20 mouse cellular contexts compared by ENCODE assay signal in the genomic region with DNA sequence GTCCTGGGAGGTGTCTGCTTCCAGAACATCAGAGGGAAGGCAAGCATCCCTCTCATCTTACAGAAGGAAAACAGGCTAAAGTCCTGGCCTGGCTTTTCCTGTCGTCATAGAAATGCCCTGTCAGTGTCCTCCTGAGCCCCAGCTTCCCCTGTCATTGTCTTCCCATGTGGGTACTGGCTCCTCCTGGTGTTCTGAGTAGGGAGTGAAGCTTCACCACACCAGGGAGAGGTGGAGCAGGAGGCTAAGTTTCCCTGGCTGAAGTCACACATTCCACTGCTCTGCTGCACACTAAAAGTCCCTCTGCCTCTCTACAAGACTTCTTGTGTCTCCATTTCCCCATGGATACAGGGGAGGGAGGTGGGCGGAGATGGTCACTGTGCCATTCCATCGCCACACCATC. TPM values are rescaled to one million over a fixed set of nuclear protein-coding genes. Genes with fewer than 3 reads are reported as not detected.
A peak's percentile ranks its signal among the peaks of the same experiment; 100 is the strongest.
DNase-seq lines count a peak whose midpoint lies in the region; ATAC-seq and TF ChIP-seq lines count a peak whose summit lies in the region.
"Had no signal": no experiment of that assay in that cellular context is flagged by ENCODE, and none has a peak within 500 bp of the region (broad histone marks: within the 10 kb centered on the region; RNA-seq: fewer than 3 reads in every experiment).

No protein-coding gene starts in this region.

- no peaks in the 10 kb centered on the region for H3K27me3 ChIP-seq in E14TG2a.4 (ENCODE audit: insufficient read depth, low read length)
- H3K27me3 ChIP-seq in hindbrain, embryonic 13.5 days = no peaks in the 10 kb centered on the region
- H3K27me3 ChIP-seq: limb, embryonic 15.5 days; stomach, embryonic 15.5 days had no signal

- no peak overlapping the region for H3K9ac ChIP-seq in hindbrain, embryonic 13.5 days
- H3K9ac ChIP-seq: hindbrain, embryonic 14.5 days; limb, embryonic 15.5 days; stomach, embryonic 15.5 days had no signal

- H3K27ac ChIP-seq in layer of hippocampus, adult 2 months = no peak overlapping the region
- H3K27ac ChIP-seq in hindbrain, embryonic 13.5 days = no peak overlapping the region
- H3K27ac ChIP-seq: heart, adult 2 months; hindbrain, embryonic 14.5 days; limb, embryonic 15.5 days; stomach, embryonic 15.5 days had no signal

- peak; percentile 43 for TF ChIP-seq CTCF in layer of hippocampus, adult 2 months (conservative IDR thresholded peaks at IDR 0.05)
- TF ChIP-seq CTCF in E14TG2a.4 (conservative IDR thresholded peaks at IDR 0.05; ENCODE audit: low read length) = peak; percentile 7; the same call in 1 of the 2 replicates

- H3K36me3 ChIP-seq in E14TG2a.4 (ENCODE audit: insufficient read depth, low read length) = peaks cover 54% of the 10 kb centered on the region
- H3K36me3 ChIP-seq in hindbrain, embryonic 13.5 days = peaks cover 56% of the 10 kb centered on the region
- H3K36me3 ChIP-seq: stomach, embryonic 15.5 days had no signal

- WGBS in hindbrain, embryonic 13.5 days = 63% methylated on average over 3 of the region's 3 CpGs

- H3K4me1 ChIP-seq in E14TG2a.4 (replicated peaks; ENCODE audit: low read depth, low read length) = peaks cover 28% of the 10 kb centered on the region
- 0 out of 2 replicates have a peak, but pooled peaks cover 5% of the 10 kb centered on the region for H3K4me1 ChIP-seq in hindbrain, embryonic 13.5 days (replicated peaks)
- H3K4me1 ChIP-seq: limb, embryonic 15.5 days; stomach, embryonic 15.5 days had no signal

- DNase-seq in embryo, embryonic 10.5 days (ENCODE audit: low spot score) = peak; percentile 18
- DNase-seq in embryo, embryonic 11 days = no peak
- no peak for DNase-seq in layer of hippocampus, adult 2 months (ENCODE audit: low spot score in 2 of 2)
- no peak for DNase-seq in layer of hippocampus, postnatal 36 days
- peak; percentile 61 for DNase-seq in ZHBTc4 (ENCODE audit: low read depth, low spot score)
- no peak for DNase-seq in spleen, postnatal 4 days (ENCODE audit: low spot score in 2 of 2)
- DNase-seq: adrenal gland, postnatal 10 days; cerebellum, adult 2 months; gastrocnemius, postnatal 10 days; heart, adult 2 months; kidney, adult 8-10 months; kidney, postnatal 4 days; thymus, postnatal 14 days had no signal

- H3K4me2 ChIP-seq in hindbrain, embryonic 13.5 days = no peak overlapping the region
- H3K4me2 ChIP-seq: hindbrain, embryonic 14.5 days; limb, embryonic 15.5 days; stomach, embryonic 15.5 days had no signal

- H3K9me3 ChIP-seq in E14TG2a.4 (ENCODE audit: low read length) = no peaks in the 10 kb centered on the region
- H3K9me3 ChIP-seq in hindbrain, embryonic 13.5 days = no peaks in the 10 kb centered on the region
- H3K9me3 ChIP-seq: limb, embryonic 15.5 days; stomach, embryonic 15.5 days had no signal

- H3K4me3 ChIP-seq in layer of hippocampus, adult 2 months = no peak overlapping the region
- H3K4me3 ChIP-seq in E14TG2a.4 (replicated peaks; ENCODE audit: low read length) = no peak overlapping the region
- no peak overlapping the region for H3K4me3 ChIP-seq in hindbrain, embryonic 13.5 days
- H3K4me3 ChIP-seq: heart, adult 2 months; limb, embryonic 15.5 days; stomach, embryonic 15.5 days had no signal

- no peak for ATAC-seq in hindbrain, embryonic 13.5 days (ENCODE audit: low FRiP score)
- ATAC-seq: midbrain, embryonic 16.5 days had no signal

RNA-seq across cellular contexts. Expression of gene Man2b2, which starts 12.7 kb away (rescaled TPM):
- 10 to 100 TPM; 29.5 to 31.9 TPM for total RNA-seq in layer of hippocampus, adult 2 months (2021)
- total RNA-seq in layer of hippocampus, postnatal 36 days (2021) = 10 to 100 TPM; 24.3 to 24.4 TPM
- polyA plus RNA-seq in hindbrain, embryonic 13.5 days (2015; fragmentation: Nextera tagmentation; extraction: Ambion mirVana) = 12.1 and 12.3 TPM in 2 replicates

RNA-seq across cellular contexts. Expression of gene Mrfap1, which starts 21.2 kb away (rescaled TPM):
- total RNA-seq in layer of hippocampus, adult 2 months (2021) = 100 to 1,000 TPM; 577 to 598 TPM
- total RNA-seq in layer of hippocampus, postnatal 36 days (2021) = 100 to 1,000 TPM; 585 to 626 TPM
- 294 and 302 TPM in 2 replicates for polyA plus RNA-seq in hindbrain, embryonic 13.5 days (2015; fragmentation: Nextera tagmentation; extraction: Ambion mirVana)

RNA-seq across cellular contexts. Expression of gene Ppp2r2c, which starts 50.6 kb away (rescaled TPM):
- 100 to 1,000 TPM; 375 to 387 TPM for total RNA-seq in layer of hippocampus, adult 2 months (2021)
- total RNA-seq in layer of hippocampus, postnatal 36 days (2021) = 100 to 1,000 TPM; 402 to 415 TPM
- 24.6 and 26.7 TPM in 2 replicates for polyA plus RNA-seq in hindbrain, embryonic 13.5 days (2015; fragmentation: Nextera tagmentation; extraction: Ambion mirVana)
- total RNA-seq: megakaryocyte, adult 5-6 weeks had no signal

Comparison
In these comparisons a context has a peak if more than half of its experiments do, and no peak if none do; other contexts are left out.
1. DNase-seq: peak in embryo, embryonic 10.5 days (single experiment) and ZHBTc4 (single experiment); none in embryo, embryonic 11 days (single experiment), layer of hippocampus, adult 2 months (0 of 2), layer of hippocampus, postnatal 36 days (0 of 2) and spleen, postnatal 4 days (0 of 2).